Mouse (Mus musculus) embryonic facial prominence, embryonic 15.5 days (tissue): ENCODE data around the gene Olfr1276. TPM values are rescaled to one million over a fixed set of nuclear protein-coding genes. Genes with fewer than 3 reads are reported as not detected.

Experiments used
- ATAC-seq: fragments of 200-750 bp; cut with Nextera tagmentation; 2 replicates; pipeline ENCODE4 v1.8.0; 2017; ENCODE audit warnings: low read depth, moderate TSS enrichment; ENCODE audit not compliant: insufficient number of reproducible peaks, low FRiP score, low TSS enrichment
- H3K27ac ChIP-seq: fragments of 300-500 bp; sonication (generic); replicated peaks from 2 replicates; pipeline ENCODE4 v1.5.1; 2015; ENCODE audit warnings: mild to moderate bottlenecking, inconsistent platforms
- H3K27me3 ChIP-seq: fragments of 300-500 bp; sonication (generic); 2 replicates; pipeline ENCODE4 v1.6.1; 2015; ENCODE audit warnings: inconsistent platforms
- H3K36me3 ChIP-seq: fragments of 300-500 bp; sonication (generic); 2 replicates; pipeline ENCODE4 v1.6.1; 2015; ENCODE audit warnings: mild to moderate bottlenecking, inconsistent platforms
- H3K4me1 ChIP-seq: fragments of 300-500 bp; sonication (generic); 2 replicates; pipeline ENCODE4 v1.6.1; 2015; ENCODE audit warnings: inconsistent platforms
- H3K4me2 ChIP-seq: fragments of 300-500 bp; sonication (generic); replicated peaks from 2 replicates; pipeline ENCODE4 v1.6.1; 2015; ENCODE audit warnings: mild to moderate bottlenecking, inconsistent platforms
- H3K4me3 ChIP-seq: fragments of 300-500 bp; sonication (generic); replicated peaks from 2 replicates; pipeline ENCODE4 v1.5.1; 2015; ENCODE audit warnings: mild to moderate bottlenecking, inconsistent platforms
- H3K9ac ChIP-seq: fragments of 300-500 bp; sonication (generic); 2 replicates; pipeline ENCODE4 v1.6.1; 2015; ENCODE audit warnings: inconsistent platforms
- H3K9me3 ChIP-seq: fragments of 300-500 bp; sonication (generic); replicated peaks from 2 replicates; pipeline ENCODE4 v1.6.1; 2016; ENCODE audit warnings: inconsistent platforms
- WGBS: fragments of 180-500 bp; shearing (Covaris S2); methylation state at CpG from one replicate; pipeline ENCODE4 v1.1.7; 2015; 5-methylcytosine and 5-hydroxymethylcytosine counted together
- polyA plus RNA-seq: library from polyadenylated mRNA; unstranded; fragments of >200 nt; fragmentation: Nextera tagmentation; extraction: Ambion mirVana; gene quantifications from 2 replicates; pipeline ENCODE4 v1.2.1, GENCODE M21; 2015

Olfr1276 gene
- polyA plus RNA-seq = not detected in 2 replicates

GRCm38 (mm10) chr2:111254216-111254615 lies at the start of gene Olfr1276:
Gene Olfr1276 (plus strand): TSS chr2:111254516.
- H3K4me1 ChIP-seq = no peaks in the 10 kb centered on the region
- H3K4me3 ChIP-seq = no peak within 1 kb of the TSS
- ATAC-seq = no peak
- no peaks in the 10 kb centered on the region for H3K9me3 ChIP-seq
- H3K9ac ChIP-seq = no peak within 1 kb of the TSS
- H3K27ac ChIP-seq = no peak within 1 kb of the TSS
- no peaks in the 10 kb centered on the region for H3K27me3 ChIP-seq
- no peak within 1 kb of the TSS for H3K4me2 ChIP-seq
- no peaks in the 10 kb centered on the region for H3K36me3 ChIP-seq

GRCm38 (mm10) chr2:111229502-111229901 lies 24.8 kb upstream of the Olfr1276 start, which contains the start of gene 4930430A15Rik:
Gene 4930430A15Rik (minus strand): TSS chr2:111229602.
- Histone ChIP-seq H3K4me1 (no peaks in the 10 kb centered on the region), H3K27ac (no peak within 1 kb of the TSS), H3K4me2 (no peak within 1 kb of the TSS), H3K9ac (no peak within 1 kb of the TSS), H3K4me3 (no peak within 1 kb of the TSS), H3K9me3 (no peaks in the 10 kb centered on the region), H3K36me3 (no peaks in the 10 kb centered on the region), H3K27me3 (no peaks in the 10 kb centered on the region)
- ATAC-seq = no peak
- 81% methylated on average over 6 of the region's 6 CpGs for WGBS

- Histone ChIP-seq H3K4me3 (no peak within 1 kb of the TSS), H3K4me1 (no peaks in the 10 kb centered on the region), H3K4me2 (no peak within 1 kb of the TSS), H3K36me3 (no peaks in the 10 kb centered on the region), H3K27me3 (no peaks in the 10 kb centered on the region), H3K27ac (no peak within 1 kb of the TSS), H3K9ac (no peak within 1 kb of the TSS), H3K9me3 (no peaks in the 10 kb centered on the region)
- no peak for ATAC-seq
- 75% methylated on average over 1 of the region's 1 CpGs for WGBS
These were observed 19.1 kb upstream of the Olfr1276 start, which contains the start of gene Olfr1275 for GRCm38 (mm10) chr2:111235186-111235585. Gene Olfr1275 (minus strand): TSS chr2:111235286.

GRCm38 (mm10) chr2:111274006-111274405 lies 19.7 kb downstream of the Olfr1276 start, which contains the start of gene Olfr1277:
Gene Olfr1277 (minus strand): TSS chr2:111274106.
- H3K4me2 ChIP-seq = no peak within 1 kb of the TSS
- no peak within 1 kb of the TSS for H3K4me3 ChIP-seq
- no peaks in the 10 kb centered on the region for H3K27me3 ChIP-seq
- H3K9ac ChIP-seq = no peak within 1 kb of the TSS
- H3K9me3 ChIP-seq = no peaks in the 10 kb centered on the region
- ATAC-seq = no peak
- H3K4me1 ChIP-seq = no peaks in the 10 kb centered on the region
- no peak within 1 kb of the TSS for H3K27ac ChIP-seq
- 79% methylated on average over 2 of the region's 2 CpGs for WGBS
- no peaks in the 10 kb centered on the region for H3K36me3 ChIP-seq

- H3K4me1 ChIP-seq = no peaks in the 10 kb centered on the region
- no peak for ATAC-seq
- no peak within 1 kb of the TSS for H3K27ac ChIP-seq
- H3K9ac ChIP-seq = no peak within 1 kb of the TSS
- no peak within 1 kb of the TSS for H3K4me2 ChIP-seq
- no peaks in the 10 kb centered on the region for H3K36me3 ChIP-seq
- H3K4me3 ChIP-seq = no peak within 1 kb of the TSS
- H3K27me3 ChIP-seq = no peaks in the 10 kb centered on the region
- H3K9me3 ChIP-seq = no peaks in the 10 kb centered on the region
These were observed 35.5 kb downstream of the Olfr1276 start, which contains the start of gene Olfr1278 for GRCm38 (mm10) chr2:111289836-111290235. Gene Olfr1278 (plus strand): TSS chr2:111290136.

- no peaks in the 10 kb centered on the region for H3K36me3 ChIP-seq
- no peak overlapping the region for H3K9ac ChIP-seq
- H3K9me3 ChIP-seq = no peaks in the 10 kb centered on the region
- ATAC-seq = no peak
- H3K27ac ChIP-seq = no peak overlapping the region
- no peaks in the 10 kb centered on the region for H3K4me1 ChIP-seq
- H3K27me3 ChIP-seq = no peaks in the 10 kb centered on the region
- no peak overlapping the region for H3K4me2 ChIP-seq
- H3K4me3 ChIP-seq = no peak overlapping the region
These were observed 44.2 kb downstream of the Olfr1276 start for GRCm38 (mm10) chr2:111298541-111298940.

GRCm38 (mm10) chr2:111300374-111300773 lies 46.1 kb downstream of the Olfr1276 start, which contains the start of gene Olfr1279:
Gene Olfr1279 (plus strand): TSS chr2:111300635.
- no peak within 1 kb of the TSS for H3K27ac ChIP-seq
- H3K4me1 ChIP-seq = no peaks in the 10 kb centered on the region
- H3K27me3 ChIP-seq = no peaks in the 10 kb centered on the region
- H3K36me3 ChIP-seq = no peaks in the 10 kb centered on the region
- H3K4me3 ChIP-seq = no peak within 1 kb of the TSS
- no peak within 1 kb of the TSS for H3K4me2 ChIP-seq
- H3K9ac ChIP-seq = no peak within 1 kb of the TSS
- ATAC-seq = no peak
- no peaks in the 10 kb centered on the region for H3K9me3 ChIP-seq

Other genes with a start within 250 kb of the Olfr1276 start
- gene Gm13941, start 148.5 kb upstream of the Olfr1276 start, polyA plus RNA-seq = not detected in 2 replicates
- not detected in 2 replicates for gene Gm15130, start 101.6 kb upstream of the Olfr1276 start, polyA plus RNA-seq
- gene 4930430A15Rik, start 24.9 kb upstream of the Olfr1276 start, polyA plus RNA-seq = 0.12 TPM in 1 of 2 replicates, not detected in the other
- gene Olfr1275, start 19.2 kb upstream of the Olfr1276 start, polyA plus RNA-seq = not detected in 2 replicates
- gene Olfr1277, start 19.6 kb downstream of the Olfr1276 start, polyA plus RNA-seq = not detected in 2 replicates
- not detected in 2 replicates for gene Olfr1278, start 35.6 kb downstream of the Olfr1276 start, polyA plus RNA-seq
- not detected in 2 replicates for gene Olfr1279, start 46.1 kb downstream of the Olfr1276 start, polyA plus RNA-seq
- gene Olfr1280, start 59.5 kb downstream of the Olfr1276 start, polyA plus RNA-seq = not detected in 2 replicates
- not detected in 2 replicates for gene Olfr1281, start 72.0 kb downstream of the Olfr1276 start, polyA plus RNA-seq
- gene Olfr1282, start 81.6 kb downstream of the Olfr1276 start, polyA plus RNA-seq = not detected in 2 replicates
- gene Olfr1283, start 112.3 kb downstream of the Olfr1276 start, polyA plus RNA-seq = not detected in 2 replicates
- not detected in 2 replicates for gene Olfr1284, start 121.0 kb downstream of the Olfr1276 start, polyA plus RNA-seq
- not detected in 2 replicates for gene Olfr1286, start 168.6 kb downstream of the Olfr1276 start, polyA plus RNA-seq
- gene Olfr1287, start 194.6 kb downstream of the Olfr1276 start, polyA plus RNA-seq = not detected in 2 replicates
- gene Olfr1288, start 219.6 kb downstream of the Olfr1276 start, polyA plus RNA-seq = not detected in 2 replicates
- gene Olfr1289, start 226.3 kb downstream of the Olfr1276 start, polyA plus RNA-seq = not detected in 2 replicates
- not detected in 2 replicates for gene Olfr1290, start 239.3 kb downstream of the Olfr1276 start, polyA plus RNA-seq
- gene Olfr1291-ps1, start 242.7 kb downstream of the Olfr1276 start, polyA plus RNA-seq = 0.04 TPM in 1 of 2 replicates, not detected in the other